Mouse (Mus musculus) spleen, adult 12 weeks (tissue): ENCODE results near the gene Nek7.

Experiments used
- DNase-seq: peaks from one replicate; pipeline ENCODE4 v3.0.0; 2022; ENCODE audit warnings: low spot score

Gene Nek7

DNA sequence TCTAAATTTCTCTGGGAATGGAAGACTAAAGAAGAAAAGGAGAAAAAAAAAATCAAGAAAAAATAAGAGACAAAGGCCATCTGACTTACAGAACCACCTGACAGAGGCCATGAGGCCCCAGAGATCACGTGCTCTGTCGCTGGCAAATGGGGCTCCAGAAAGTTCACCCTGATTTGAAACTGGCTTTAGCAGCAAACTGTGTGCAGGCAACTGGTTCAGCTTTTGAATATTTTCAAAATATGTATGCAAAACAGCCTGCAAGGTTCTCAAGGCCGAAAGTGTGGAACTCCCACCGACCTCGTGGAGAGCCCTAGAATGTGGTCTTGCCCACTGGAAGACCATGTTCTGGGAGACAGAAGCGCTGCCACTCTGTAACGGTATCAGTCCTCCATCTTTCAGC lies 11.6 kb downstream of the Nek7 start:
- DNase-seq = no peak

DNA sequence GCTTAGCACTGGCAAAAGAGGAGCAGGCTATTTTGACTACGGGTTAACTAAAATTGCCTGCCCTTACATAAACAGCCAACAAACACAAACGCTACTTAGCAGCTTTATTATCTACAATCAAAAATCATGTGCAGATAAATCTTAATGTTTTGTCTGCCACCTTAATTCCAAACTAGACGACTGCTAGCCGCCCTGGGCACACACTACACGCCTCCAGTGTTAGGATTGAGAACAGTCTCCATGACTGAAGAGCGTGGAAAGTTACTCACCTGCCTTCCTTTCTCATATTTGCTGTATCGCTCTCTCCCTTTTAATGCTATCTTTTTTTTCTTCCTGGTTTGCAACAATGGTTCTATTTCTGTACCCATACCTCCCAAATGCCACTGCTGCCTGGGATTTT lies 12.1 kb downstream of the Nek7 start:
- DNase-seq = no peak

DNA sequence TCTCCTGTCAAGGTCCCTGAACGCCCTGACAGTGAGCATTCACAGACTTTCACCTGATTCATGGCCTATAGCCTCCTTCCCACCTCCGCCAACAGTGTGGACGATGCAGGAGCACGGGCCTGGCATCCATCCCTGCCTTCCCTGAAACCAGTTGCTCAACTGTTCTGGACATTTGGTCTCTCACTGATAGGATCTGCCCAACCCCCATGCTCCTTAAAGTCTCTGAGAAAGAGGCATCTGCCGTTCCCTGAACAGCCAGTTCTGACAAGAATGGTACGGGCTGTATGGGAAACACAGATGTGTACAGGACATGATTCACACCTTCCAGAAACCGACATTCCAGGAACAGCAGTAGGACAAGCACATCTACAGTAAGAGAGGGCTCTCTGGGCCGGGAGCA lies 13.2 kb downstream of the Nek7 start:
- no peak for DNase-seq

DNA sequence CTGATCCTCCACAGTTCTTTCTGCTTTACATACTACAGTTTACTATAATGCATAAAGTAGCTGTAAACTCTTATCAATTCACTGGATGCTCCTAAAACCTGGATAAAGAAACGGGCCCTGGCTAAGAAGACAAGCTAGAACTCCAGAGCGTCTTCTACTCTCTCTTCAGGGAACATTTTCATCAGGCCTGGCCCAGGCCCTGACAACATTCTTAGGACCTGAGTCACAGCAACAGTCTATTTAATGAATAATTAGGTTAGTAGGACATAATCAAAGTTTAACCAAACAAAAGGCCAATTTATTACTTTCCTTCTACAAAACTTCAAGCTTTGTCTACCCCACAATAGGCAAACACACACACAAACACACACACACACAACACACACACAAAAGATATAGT lies 15.2 kb downstream of the Nek7 start:
- no peak for DNase-seq

DNA sequence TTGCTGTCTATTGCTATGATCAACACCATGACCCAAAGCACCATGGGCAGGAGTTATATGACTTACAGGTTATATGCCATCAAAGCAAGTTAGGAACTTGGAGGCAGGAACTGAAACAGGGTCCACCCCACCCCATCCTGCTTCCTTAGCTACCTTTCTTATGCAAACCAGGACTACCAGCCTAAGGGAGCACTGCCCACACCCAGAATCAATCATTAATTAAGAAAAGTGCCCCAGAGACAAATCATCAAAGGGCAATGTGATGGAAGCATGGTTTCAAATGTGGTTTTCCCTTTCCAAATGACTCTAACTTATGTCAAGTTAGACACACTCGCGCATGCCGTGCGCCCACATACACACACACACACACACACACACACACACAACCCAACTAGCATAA lies 16.0 kb downstream of the Nek7 start:
- no peak for DNase-seq

DNA sequence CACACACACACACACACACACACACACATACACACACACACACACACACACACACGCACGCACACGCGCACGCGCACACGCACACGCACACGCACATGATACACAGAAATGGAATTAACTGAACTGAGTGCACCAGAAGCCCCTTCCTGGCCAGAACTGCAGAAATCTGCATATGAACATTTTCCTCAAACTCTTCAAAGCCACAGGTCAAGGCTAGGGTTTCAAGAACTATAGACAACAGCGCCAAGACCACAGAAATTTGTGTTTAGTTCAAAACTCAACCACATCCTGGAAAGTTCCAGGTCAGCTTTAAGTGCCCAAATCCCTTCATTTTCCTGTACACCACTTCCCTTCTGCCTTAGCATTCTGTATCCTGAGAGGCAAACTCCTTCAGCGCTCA lies 21.9 kb downstream of the Nek7 start:
- DNase-seq = no peak

DNA sequence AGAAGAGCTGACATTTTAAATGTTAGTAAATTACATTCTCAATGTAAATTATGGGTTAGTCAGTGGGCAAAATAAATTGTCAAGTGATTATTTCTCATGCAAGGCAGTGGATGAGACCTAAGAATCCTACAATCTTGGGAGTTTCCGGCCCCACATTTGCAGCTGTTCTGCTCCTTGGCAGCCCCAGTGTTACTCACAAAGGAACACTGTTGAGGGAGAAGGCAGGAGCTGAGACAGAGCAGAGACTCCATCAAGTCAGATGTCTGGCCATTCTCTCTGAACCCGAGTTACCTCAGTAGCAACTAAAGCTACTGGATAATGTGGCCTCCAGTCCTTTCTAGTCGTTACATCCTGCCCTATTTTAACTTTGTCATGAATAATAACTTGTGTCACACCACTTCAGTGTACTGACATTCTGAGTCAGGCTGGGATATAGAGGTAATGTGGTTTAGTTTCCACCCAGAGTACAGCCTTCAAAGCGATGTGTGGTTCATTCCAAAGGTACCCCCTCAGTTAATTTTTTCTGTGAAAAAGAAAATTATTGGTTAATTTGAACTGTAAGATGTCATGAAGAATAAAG lies 23.7 kb downstream of the Nek7 start:
- no peak for DNase-seq

DNA sequence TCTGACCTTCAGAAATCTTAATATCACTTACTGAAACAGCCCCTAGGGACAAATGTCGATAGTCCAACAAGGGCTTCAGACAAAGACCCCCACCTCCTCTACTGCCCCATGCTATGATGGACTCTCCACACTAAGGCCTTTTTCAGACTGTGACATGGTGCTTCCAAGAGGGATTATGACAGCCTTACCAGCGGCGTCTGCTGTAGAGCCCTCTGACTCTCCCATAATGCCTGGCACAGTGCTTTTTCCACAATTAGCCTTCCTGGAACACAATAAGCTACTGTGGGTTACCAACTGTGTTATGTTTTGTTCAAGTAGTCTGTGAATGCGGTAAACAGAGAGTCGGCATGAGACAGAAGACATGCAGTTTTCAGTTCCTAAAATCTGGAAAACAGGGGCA lies 25.0 kb downstream of the Nek7 start:
- DNase-seq = no peak

DNA sequence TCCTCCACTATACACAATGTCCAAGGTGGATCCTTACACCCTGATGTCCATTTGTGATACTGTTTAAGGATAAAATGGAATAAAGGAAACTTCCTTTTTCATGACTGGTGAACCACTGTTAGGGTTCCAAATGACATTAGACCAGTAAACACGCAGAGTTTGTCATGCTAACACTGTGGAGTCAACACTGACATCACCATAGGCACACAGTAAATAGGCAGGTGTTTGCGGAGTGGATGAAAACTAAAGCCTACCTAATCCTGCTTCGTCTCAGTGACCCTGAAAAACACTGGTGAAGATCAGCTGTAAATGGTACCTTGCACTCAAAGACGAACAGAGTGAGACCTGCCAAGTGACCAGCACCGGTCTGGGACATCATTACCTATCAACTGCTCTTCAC lies 26.0 kb downstream of the Nek7 start:
- DNase-seq = no peak

DNA sequence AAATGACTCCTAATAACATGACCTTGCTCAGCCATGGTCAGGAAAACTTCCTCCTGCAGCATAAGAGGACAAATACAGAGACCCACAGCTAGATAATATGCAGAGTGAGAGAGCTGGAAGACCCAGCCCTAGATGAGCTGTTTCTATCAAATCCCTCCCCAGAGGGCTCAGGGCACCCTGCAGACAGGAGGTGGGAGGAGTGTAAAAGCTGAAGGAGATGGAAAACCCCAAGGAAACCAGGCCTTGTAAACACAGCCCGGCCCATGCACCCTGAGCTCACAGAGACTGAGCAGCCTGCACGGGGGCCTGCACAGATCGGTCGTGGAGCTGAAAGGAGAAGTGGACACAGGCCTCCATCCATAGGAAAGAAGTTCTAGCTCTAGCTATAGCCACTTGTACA lies 27.5 kb downstream of the Nek7 start:
- DNase-seq = no peak

DNA sequence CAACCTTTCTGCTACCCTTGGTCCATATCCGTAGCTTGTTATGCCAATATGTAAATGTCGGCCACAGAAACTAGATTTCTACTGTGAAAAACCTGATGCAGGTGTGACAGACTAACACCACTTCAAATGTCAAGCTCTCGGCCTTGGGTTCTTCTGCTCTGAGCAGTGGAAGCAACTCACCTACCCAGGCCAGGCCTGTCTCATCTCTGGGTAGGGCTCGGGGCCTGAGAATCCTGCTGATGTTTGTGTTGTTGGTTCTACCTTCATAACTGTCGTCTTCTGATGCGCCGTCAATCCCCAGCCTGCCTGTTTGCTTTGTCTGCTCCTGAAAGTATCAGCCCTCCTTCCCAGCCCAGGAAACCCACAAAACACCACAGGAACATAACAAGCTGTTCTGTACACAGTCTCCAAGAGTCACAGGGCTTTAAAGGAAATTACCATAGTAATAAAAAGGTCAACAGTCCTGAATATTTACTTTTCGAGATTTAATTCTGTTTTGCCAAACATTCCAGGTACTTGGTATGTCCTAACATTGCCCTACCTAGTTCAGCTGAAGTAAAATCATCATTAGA lies 29.4 kb downstream of the Nek7 start:
- DNase-seq = no peak

DNA sequence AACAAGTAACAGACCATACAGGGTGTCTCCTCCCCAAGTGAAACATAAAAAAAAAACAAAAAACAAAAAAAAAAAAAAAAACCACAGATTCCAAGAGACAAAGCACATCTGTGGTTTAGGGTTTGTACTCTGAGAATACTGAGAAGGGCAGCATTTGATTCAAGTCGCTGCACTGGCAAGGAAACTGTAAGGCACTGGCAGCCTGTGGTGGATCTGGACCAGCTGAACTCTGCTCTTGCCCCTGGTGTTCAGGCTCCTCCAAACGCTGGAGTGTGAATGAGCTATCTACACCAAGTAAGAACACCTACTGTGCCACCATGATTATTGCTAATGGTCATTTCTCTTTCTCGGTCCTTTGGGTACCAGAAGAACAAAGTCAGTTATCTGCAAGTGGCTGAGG lies 30.8 kb downstream of the Nek7 start:
- DNase-seq = no peak

DNA sequence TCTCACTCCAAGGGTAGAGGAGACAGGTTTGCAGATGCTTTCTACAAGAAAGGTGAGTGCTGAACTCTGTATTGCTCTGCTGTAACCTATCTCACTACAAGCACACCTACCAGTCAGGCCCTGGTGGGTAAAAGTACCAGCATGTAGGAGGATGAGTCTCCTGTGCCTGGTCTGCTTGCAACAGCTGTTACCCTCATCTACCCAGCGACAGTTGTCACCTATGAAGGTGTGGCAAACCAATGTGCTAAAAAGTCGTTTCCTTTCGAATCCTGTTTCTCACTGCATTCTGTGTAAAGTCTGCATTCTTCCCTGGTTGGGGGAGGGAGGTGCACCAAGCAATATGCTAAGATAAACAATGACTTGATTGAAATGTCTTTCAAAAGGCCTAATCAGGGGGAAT lies 32.1 kb downstream of the Nek7 start:
- no peak for DNase-seq

DNA sequence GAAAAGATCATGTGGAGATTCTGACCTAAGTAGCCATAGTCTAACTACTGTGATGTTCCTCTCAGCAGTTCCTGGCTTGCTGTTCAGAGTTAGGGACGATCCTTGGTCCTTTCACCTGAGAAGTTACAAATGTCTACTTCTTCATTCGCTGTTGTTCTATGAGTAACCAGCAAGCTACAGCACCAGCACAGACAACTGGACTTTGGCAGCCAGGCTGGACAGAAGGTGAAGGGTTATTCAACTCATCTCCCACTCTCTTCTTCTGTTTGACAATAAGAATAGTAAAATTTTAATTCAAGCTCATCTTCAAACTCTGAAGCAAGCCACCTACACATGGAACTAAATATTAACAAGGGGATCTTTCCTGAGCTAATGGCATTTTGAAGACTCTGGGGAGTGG lies 33.0 kb downstream of the Nek7 start:
- no peak for DNase-seq

DNA sequence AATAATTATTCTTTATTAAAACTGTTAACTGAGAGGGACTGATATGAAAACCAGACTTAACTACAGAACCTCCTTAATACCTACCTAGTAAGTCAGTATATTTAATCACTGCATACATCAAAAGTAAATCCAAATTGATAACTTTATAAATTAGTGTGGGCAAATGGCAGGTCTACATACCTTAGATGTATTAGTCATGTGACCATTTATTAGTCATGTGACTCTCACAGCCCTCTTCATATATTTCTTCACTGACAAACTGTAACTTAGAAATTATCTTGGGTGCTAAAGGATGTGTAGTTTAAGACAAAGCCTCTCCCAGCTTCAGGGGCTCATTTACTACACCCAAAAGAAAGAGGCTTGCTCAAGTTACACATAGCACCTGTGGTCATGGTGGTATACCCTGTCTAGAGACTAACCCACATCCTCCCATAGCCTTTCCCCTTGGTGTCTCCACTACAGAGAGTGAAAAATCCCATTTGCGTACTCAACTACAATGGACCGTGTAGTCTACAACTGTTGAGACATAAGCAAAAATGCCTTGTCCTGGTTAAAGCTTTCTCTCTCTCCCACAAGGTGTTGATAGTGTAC lies 35.4 kb downstream of the Nek7 start:
- no peak for DNase-seq

DNA sequence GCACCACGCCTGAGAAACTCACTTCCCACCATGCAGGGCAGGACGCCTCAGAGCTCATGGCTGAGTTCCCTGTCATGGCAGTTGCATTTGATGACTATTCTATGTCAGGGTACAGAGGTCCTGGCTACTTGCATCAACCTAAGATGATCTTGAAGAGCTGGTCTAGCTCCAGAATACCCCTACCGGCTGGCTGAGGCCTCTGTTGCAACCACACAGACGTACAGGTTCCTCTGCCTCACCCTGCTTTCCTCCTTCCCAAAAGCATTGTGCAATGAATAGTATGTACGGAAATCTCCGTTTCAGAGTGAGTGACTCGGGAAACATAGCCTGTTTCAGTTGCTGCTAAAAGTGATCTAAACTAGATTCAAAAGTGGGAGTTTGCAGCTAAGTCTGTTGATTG lies 37.7 kb downstream of the Nek7 start:
- DNase-seq = no peak

DNA sequence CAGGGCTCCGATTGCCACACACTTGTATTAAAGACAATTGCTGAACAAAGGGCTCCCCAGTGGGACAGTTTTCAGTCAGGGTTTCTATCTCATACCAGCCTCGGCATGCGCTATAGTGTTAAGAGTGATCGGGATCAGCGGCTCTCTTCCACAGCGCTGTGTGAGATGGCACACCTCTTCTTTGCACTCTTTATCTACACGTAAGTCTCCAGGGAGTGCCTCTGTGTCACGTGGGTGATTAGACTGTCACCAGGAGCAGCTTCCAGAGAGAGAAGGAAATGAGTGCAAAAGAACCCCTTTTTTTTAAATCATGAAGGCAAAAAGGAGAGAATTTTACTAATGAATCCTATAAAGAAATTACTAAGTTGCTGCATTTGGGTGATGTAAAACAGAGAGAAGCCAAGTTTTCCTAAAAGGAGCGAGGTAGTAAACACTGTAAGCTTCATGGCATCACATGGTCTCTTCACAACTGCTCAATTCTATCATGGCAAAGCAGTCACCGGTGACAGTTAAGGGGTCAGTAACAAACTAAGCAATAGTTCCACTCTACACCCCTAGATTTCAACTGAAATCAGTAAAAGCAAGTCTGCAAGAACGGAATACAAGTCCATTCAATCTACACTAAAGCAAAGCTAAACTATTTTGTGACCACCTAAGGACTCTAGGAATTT lies 40.0 kb downstream of the Nek7 start:
- no peak for DNase-seq

DNA sequence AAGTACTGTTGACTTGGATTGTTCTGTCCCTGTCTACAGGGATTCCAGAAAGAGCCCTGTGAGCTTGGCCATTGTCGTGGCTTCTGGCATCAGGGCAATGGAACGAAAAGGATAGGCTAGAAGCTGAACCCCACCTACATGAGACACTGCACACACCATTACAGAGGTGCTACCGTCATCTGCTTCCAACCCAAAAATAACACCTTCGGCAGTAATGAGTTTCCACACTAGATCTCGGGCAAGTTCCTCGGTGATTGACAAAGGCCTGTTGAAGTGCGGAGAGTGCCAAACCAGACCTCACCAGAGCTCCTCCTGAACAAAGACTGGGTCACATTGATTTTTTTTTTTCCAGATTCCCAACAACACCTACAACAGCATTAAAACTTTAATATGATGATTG lies 40.7 kb downstream of the Nek7 start:
- no peak for DNase-seq

DNA sequence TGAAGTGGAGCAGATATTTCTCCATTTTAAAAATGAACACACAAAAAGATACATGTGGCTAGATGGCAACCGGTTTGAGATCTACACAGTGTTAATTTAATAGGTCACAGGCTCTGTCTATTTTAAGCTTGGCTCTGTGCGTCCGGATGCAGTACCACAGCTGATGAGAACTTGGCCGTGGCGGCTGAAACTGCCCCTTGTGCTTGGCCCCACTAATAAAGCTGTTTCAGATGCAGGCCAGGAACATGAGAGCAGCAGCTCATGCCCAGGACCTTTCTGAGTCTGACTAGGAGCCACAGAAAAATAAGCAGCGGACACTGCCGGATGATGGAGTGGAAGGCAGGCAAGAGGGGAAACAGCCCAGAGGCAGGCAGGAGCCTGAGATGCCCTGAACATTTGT lies 43.1 kb downstream of the Nek7 start:
- no peak for DNase-seq

DNA sequence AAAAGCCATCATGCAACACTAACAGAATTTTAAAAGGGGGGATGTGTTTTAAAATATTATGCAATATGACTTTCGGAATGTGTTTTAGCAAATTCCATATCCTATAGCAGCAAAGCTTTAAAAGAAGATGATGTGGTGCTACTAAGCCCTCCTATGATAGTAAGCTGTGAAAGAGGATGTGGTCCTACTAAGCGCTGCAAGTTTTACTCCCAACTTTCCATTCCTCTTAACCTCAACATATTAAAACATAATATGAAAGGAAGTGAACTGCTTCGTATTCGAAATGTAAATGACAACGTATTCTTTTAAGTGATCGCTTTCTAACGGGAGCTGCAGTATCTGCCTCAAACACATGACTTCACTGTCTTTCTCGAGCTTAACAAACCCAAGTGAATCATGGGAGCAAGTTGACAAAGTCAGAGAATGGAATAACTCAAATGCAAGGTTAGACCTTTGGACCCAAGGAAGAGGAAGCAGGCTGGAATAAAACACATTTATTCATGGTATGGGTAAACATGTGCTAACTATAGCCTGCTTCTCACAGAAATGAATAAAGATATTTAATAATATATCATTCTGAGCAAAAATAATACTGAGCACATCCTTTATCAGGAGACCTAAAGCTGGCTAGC lies 43.8 kb downstream of the Nek7 start:
- DNase-seq = no peak

DNA sequence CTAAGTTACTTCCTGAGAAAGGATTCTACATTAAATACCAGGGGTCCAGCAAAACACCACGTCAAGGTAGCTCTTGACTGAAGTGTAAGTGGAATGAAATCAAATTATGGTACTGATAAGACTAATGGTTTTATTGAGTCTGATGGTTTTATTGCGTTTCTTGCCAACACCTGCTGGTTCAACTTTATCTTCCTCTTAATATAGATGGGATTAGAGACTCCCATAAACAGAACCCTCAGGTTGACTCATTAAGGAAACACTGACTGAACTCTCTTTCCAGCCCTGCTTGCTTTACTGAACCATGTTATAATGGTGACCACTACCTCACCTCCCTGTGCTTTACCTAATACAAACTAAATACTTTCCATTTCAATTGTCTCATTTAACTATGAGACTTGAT lies 44.3 kb downstream of the Nek7 start:
- DNase-seq = no peak

DNA sequence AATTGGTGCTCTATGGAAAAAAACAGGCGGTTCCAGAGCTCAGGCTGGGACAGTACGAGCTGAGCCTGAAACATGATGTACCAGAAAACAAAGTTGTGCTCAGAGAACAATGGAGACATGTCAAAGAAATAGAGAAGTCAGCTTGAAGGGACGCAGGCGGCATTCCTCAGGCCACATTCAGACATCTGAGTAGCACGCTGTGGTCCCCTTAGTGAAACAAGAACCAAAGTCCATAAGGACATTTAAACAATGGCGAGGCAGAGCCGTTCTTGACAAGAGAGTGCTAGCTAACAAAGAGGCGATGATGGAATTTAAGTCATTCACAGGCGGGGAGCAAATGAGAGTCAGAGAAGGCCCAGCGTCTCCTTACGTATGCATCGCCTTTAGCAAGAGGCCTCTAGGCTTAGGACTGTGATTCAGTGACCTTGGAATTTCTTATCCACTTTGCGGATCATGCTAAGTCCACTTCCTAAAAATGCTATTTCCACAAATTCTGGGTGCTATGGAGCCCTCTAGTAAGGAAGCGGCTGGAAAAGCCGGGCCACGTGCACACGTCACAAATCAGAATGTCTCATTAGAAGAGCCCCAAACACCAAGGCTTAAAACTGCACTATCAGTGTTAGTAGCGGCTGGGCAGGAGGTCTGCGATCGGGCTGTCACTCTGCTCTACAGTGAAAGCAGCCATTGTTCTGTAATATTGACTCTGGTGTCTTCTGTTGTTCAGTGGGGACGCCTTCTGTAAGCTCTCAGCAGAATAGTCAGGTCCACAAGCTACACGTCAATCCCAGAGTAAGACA lies 48.2 kb downstream of the Nek7 start:
- no peak for DNase-seq
